Mouse (Mus musculus): ENCODE measurements around the gene Rc3h1. TPM values are rescaled to one million over a fixed set of nuclear protein-coding genes. Genes with fewer than 3 reads are reported as not detected.

Gene Rc3h1
- total and polyA plus RNA-seq, 3 experiments, result 6.2 to 15.2 TPM; not detected in 1

DNA sequence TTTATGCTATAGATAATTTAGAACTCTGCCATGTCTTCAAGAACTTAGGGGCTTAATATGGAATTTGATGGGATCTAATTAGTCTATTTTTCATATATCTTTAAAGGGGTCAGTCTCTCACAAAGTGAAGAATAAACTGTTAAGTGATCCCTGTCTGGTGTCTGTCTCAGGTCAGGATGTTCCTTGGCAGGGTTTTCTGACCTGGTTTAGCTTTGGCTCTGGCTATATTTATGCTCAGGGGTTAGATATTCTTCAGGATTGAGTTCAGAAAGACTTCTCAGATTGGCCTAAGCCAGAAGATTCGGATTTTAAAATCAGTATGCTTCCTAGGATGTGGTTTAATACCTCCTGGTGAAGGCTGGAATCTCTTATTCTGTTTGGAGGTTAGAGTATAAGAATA is 4.0 kb downstream of the Rc3h1 start (continued):
- TF ChIP-seq ELF1 (IDR thresholded peaks at IDR 0.05; ENCODE audit: low read depth, low read length), result no peak

DNA sequence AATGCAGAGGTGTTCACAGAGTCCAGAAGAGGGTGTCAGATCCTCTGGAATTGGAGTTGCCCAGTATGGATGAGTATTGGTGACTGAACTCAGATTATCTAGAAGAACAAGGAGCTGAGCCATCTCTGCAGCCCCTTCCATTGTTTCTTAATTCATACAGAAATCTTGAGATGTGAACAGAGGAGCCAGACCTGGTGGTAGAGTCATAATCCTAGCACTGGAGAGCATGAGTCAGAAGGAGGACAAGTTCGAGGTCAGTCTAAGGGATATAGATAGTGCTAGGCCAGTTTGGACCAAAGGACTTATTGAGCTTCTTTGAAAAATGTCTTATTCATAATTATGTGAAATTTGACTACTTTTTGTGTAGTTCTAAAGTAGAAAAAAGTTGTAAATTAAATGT is 4.6 kb downstream of the Rc3h1 start:
- no peak overlapping the region for H3K9ac ChIP-seq (ENCODE audit: control insufficient read depth, low read depth, low read length, poor library complexity, severe bottlenecking)
- H3K9me3 ChIP-seq (replicated peaks; ENCODE audit: insufficient read depth, low read length), result no peaks in the 10 kb centered on the region
- no peak overlapping the region for H3K27ac ChIP-seq (ENCODE audit: control insufficient read depth, low read depth, low read length)
- no peaks in the 10 kb centered on the region for H3K27me3 ChIP-seq (ENCODE audit: control insufficient read depth in 1 of 2, insufficient read depth in 2 of 2, low read length in 2 of 2)
- TF ChIP-seq NELFE (IDR thresholded peaks at IDR 0.05; ENCODE audit: low read depth, low read length) (no peak), MYB (IDR thresholded peaks at IDR 0.05; ENCODE audit: low read depth, low read length) (no peak), BHLHE40 (IDR thresholded peaks at IDR 0.05; ENCODE audit: borderline replicate concordance, low read depth, low read length) (no peak), POLR2A (IDR thresholded peaks at IDR 0.05; ENCODE audit: control insufficient read depth in 1 of 2, insufficient read depth in 1 of 2, low read depth in 1 of 2, low read length in 2 of 2, poor library complexity in 1 of 2) (no peak), RAD21 (IDR thresholded peaks at IDR 0.05; ENCODE audit: low read depth, low read length) (no peak), RCOR1 (IDR thresholded peaks at IDR 0.05; ENCODE audit: low read depth, low read length) (no peak), TBP (IDR thresholded peaks at IDR 0.05; ENCODE audit: low read depth, low read length) (no peak), ZC3H11A (IDR thresholded peaks at IDR 0.05; ENCODE audit: low read depth, low read length) (no peak), MAFK (IDR thresholded peaks at IDR 0.05; ENCODE audit: borderline replicate concordance, low read depth, low read length) (no peak), E2F4 (IDR thresholded peaks at IDR 0.05; ENCODE audit: borderline replicate concordance, low read depth, low read length) (no peak), CTCF (IDR thresholded peaks at IDR 0.05 in 2 of 3, conservative IDR thresholded peaks at IDR 0.05 in 1 of 3; ENCODE audit: control insufficient read depth in 1 of 3, insufficient read depth in 1 of 3, low read depth in 2 of 3, low read length in 3 of 3, poor library complexity in 1 of 3, severe bottlenecking in 1 of 3) (no peak), CHD1 (IDR thresholded peaks at IDR 0.05; ENCODE audit: low read depth, low read length) (no peak), ETS1 (IDR thresholded peaks at IDR 0.05; ENCODE audit: low read depth, low read length) (no peak), TCF12 (IDR thresholded peaks at IDR 0.05; ENCODE audit: low read depth, low read length) (no peak), JUND (IDR thresholded peaks at IDR 0.05; ENCODE audit: low read depth, low read length) (no peak)
- peaks cover 2 to 32% of the 10 kb centered on the region in 2 experiments for H3K36me3 ChIP-seq (ENCODE audit: control insufficient read depth in 1 of 2, insufficient read depth in 2 of 2, low read length in 2 of 2)
- no peak overlapping the region for H3K4me3 ChIP-seq (ENCODE audit: control insufficient read depth in 1 of 2, insufficient read depth in 1 of 2, low read depth in 2 of 2, low read length in 2 of 2)
- H3K4me1 ChIP-seq (ENCODE audit: control insufficient read depth in 1 of 2, insufficient read depth in 2 of 2, low read length in 2 of 2), result peaks cover 0 to 22% of the 10 kb centered on the region in 2 experiments; a peak in 3 of 4 replicates
- no peak for DNase-seq (ENCODE audit: low read depth, low spot score)
- peaks cover 59% of the 10 kb centered on the region for H3K79me2 ChIP-seq (ENCODE audit: control insufficient read depth, insufficient read depth, low read length, poor library complexity)

DNA sequence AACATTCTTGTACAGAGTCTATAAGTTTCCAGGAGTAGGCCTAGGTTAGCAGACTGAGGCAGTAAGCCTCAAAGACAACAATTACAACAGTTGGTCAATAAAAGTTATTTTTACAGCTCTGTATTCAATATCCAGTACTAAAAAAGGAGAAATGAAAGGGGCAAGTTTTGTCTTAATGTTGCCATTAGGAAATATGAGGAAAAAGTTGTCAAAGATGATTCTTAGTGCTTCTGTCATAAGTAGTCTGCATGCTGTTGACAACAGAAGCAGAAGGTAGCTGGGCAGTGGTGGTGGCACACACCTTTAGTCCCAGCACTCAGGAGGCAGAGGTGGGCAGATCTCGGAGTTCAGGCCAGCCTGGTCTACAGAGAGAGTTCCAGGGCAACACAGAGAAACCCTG is 13.2 kb downstream of the Rc3h1 start:
- Histone ChIP-seq H3K36me3 (ENCODE audit: control insufficient read depth in 1 of 2, insufficient read depth in 2 of 2, low read length in 2 of 2) (peaks cover 4 to 21% of the 10 kb centered on the region in 2 experiments), H3K4me3 (ENCODE audit: control insufficient read depth in 1 of 2, insufficient read depth in 1 of 2, low read depth in 2 of 2, low read length in 2 of 2) (no peak overlapping the region), H3K9ac (ENCODE audit: control insufficient read depth, low read depth, low read length, poor library complexity, severe bottlenecking) (no peak overlapping the region), H3K27ac (ENCODE audit: control insufficient read depth, low read depth, low read length) (no peak overlapping the region), H3K4me1 (ENCODE audit: control insufficient read depth in 1 of 2, insufficient read depth in 2 of 2, low read length in 2 of 2) (peaks cover 9 to 10% of the 10 kb centered on the region in 2 experiments), H3K9me3 (replicated peaks; ENCODE audit: insufficient read depth, low read length) (no peaks in the 10 kb centered on the region), H3K79me2 (ENCODE audit: control insufficient read depth, insufficient read depth, low read length, poor library complexity) (peaks cover 34% of the 10 kb centered on the region), H3K27me3 (ENCODE audit: control insufficient read depth in 1 of 2, insufficient read depth in 2 of 2, low read length in 2 of 2) (no peaks in the 10 kb centered on the region)
- TF ChIP-seq NELFE (IDR thresholded peaks at IDR 0.05; ENCODE audit: low read depth, low read length) (no peak), TBP (IDR thresholded peaks at IDR 0.05; ENCODE audit: low read depth, low read length) (no peak), ZNF384 (IDR thresholded peaks at IDR 0.05; ENCODE audit: low read depth, low read length) (no peak), USF1 (IDR thresholded peaks at IDR 0.05; ENCODE audit: low read depth, low read length) (no peak), RAD21 (IDR thresholded peaks at IDR 0.05; ENCODE audit: low read depth, low read length) (no peak)
- DNase-seq (ENCODE audit: low read depth, low spot score), result no peak
